Mouse (Mus musculus) hindbrain, embryonic 13.5 days (tissue): ENCODE data around the gene Gnai2. TPM values are rescaled to one million over a fixed set of nuclear protein-coding genes. Genes with fewer than 3 reads are reported as not detected.

Source experiments
- ATAC-seq: fragments of 200-750 bp; cut with Nextera tagmentation; 2 replicates; pipeline ENCODE4 v1.8.0; 2017; ENCODE audit warnings: moderate TSS enrichment; ENCODE audit not compliant: low FRiP score
- H3K27ac ChIP-seq: fragments of 300-500 bp; sonication (generic); 2 replicates; pipeline ENCODE4 v1.5.1; 2015; ENCODE audit warnings: inconsistent platforms, mild to moderate bottlenecking, moderate library complexity
- H3K27me3 ChIP-seq: fragments of 300-500 bp; sonication (generic); 2 replicates; pipeline ENCODE4 v1.6.1; 2015; ENCODE audit warnings: mild to moderate bottlenecking, inconsistent platforms
- H3K36me3 ChIP-seq: fragments of 300-500 bp; sonication (generic); 2 replicates; pipeline ENCODE4 v1.6.1; 2015; ENCODE audit warnings: mild to moderate bottlenecking, inconsistent platforms
- H3K4me1 ChIP-seq: fragments of 300-500 bp; sonication (generic); replicated peaks from 2 replicates; pipeline ENCODE4 v1.6.1; 2015; ENCODE audit warnings: inconsistent platforms
- H3K4me2 ChIP-seq: fragments of 300-500 bp; sonication (generic); 2 replicates; pipeline ENCODE4 v1.6.1; 2015; ENCODE audit warnings: inconsistent platforms, mild to moderate bottlenecking, moderate library complexity
- H3K4me3 ChIP-seq: fragments of 300-500 bp; sonication (generic); 2 replicates; pipeline ENCODE4 v1.5.1; 2015; ENCODE audit warnings: mild to moderate bottlenecking, inconsistent platforms
- H3K9ac ChIP-seq: fragments of 300-500 bp; sonication (generic); 2 replicates; pipeline ENCODE4 v1.6.1; 2015; ENCODE audit warnings: mild to moderate bottlenecking, inconsistent platforms
- H3K9me3 ChIP-seq: fragments of 300-500 bp; sonication (generic); 2 replicates; pipeline ENCODE4 v1.6.1; 2016; ENCODE audit warnings: inconsistent platforms
- WGBS: fragments of 180-500 bp; shearing (Covaris S2); methylation state at CpG from one replicate; pipeline ENCODE4 v1.1.7; 2015; 5-methylcytosine and 5-hydroxymethylcytosine counted together
- polyA plus RNA-seq: library from polyadenylated mRNA; unstranded; fragments of >200 nt; fragmentation: Nextera tagmentation; extraction: Ambion mirVana; gene quantifications from 2 replicates; pipeline ENCODE4 v1.2.1, GENCODE M21; 2015

Gene Gnai2
- polyA plus RNA-seq, 1 experiment from 2014 or later = 338 TPM

DNA sequence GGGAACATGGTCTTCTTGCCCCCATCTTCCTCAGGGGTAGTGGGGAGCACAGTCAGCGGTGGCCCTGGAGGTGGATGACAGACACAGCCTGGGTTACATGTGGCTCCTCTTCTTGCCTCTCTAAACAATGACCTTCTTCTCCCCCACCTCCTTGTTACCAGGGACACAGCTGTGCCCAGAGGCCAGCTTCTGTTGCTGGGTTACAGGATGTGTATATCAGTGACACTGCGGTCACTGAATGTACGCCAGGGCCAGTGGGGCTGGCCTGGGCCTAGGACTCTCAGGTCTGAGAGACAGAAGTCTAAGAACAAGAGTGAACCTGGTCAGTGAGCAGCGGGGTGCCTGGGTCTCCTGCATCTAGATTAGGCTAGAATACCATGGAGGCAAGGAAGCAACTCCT, 20.1 kb downstream of the Gnai2 start:
- peaks cover 57% of the 10 kb centered on the region for H3K36me3 ChIP-seq
- H3K9ac ChIP-seq = 0 out of 2 replicates have a peak overlapping the region, but pooled peaks have one; percentile 35
- H3K27ac ChIP-seq = peak overlapping the region; percentile 99
- H3K27me3 ChIP-seq = no peaks in the 10 kb centered on the region
- H3K4me2 ChIP-seq = no peak overlapping the region
- no peak for ATAC-seq
- H3K4me1 ChIP-seq = peaks cover 54% of the 10 kb centered on the region
- 44% methylated on average over 4 of the region's 4 CpGs for WGBS
- no peak overlapping the region for H3K4me3 ChIP-seq
- H3K9me3 ChIP-seq = no peaks in the 10 kb centered on the region

DNA sequence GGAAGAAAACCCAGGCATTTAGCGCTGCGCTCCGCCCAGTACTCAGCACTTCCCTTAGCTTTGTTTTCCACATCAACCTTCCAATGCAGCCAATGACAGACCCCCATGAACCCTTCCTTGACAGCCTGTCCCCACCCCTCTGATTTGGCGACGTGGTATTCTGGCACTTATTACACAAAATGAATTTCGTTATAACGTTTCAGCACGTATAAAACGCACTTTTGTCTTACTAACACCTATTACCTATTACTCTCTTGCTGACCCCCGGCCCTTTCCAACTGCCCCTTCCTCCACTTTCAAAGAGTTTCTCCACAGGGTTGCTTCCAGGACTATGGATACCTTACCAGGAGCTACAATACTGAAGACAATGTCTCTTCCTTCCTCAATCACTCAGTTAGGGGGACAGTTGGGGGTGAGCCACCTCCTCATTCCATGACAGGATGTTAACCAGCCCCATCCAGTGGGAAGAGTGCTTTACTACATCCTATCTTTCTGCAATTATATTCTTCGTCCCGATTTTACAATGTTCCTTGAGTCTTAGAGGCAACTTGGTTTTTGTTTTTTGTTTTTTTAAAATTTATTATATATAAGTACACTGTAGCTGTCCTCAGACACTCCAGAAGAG, 22.1 kb downstream of the Gnai2 start:
- Histone ChIP-seq H3K4me3 (peak overlapping the region; percentile 34), H3K4me2 (peak overlapping the region; percentile 59), H3K9me3 (no peaks in the 10 kb centered on the region), H3K27me3 (no peaks in the 10 kb centered on the region), H3K9ac (peak overlapping the region; percentile 83), H3K36me3 (peaks cover 38% of the 10 kb centered on the region), H3K4me1 (peaks cover 52% of the 10 kb centered on the region), H3K27ac (peak overlapping the region; percentile 99)
- peak; percentile 23; the same call in 1 of the 2 replicates for ATAC-seq
- 13% methylated on average over 12 of the region's 12 CpGs for WGBS

DNA sequence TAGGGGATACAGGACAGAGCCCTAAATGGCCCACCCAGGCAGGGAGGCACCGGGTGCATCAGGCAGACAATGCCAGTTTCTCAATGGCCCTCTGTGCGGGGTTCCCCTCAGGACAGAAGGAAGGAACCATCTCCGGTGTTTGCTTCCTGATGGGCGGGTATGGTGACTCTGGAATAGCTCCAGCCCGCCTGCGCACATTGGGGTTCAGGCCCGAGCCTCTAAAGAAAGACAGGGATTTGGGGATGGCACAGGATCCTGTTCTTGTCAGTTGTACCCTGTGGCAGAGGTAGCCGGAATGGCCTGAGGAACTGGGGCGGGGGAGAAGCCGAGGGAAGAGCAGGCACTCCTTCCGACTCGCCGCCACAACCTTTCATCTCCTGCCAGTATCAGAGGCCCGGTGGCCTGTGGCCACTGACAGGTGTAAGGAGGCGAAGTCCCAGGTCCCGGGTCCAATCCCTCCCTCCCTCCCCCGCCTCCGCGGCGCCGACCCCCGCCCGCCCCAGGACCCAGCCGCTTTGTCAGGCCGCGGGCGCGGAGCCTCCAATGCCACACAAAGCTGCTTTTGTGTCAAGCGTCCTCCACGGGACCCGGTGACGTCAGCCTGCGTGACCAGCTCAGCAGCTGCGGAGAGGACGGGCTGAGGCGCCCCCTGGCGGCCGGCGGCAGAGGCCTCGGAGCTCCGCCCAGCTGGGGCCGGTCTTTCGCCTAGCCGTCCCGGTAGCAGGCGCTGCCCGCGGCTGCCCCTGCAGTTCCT, 22.8 kb downstream of the Gnai2 start:
- Histone ChIP-seq H3K9me3 (no peaks in the 10 kb centered on the region), H3K4me2 (peak overlapping the region; percentile 59), H3K4me3 (peak overlapping the region; percentile 34), H3K36me3 (peaks cover 33% of the 10 kb centered on the region), H3K4me1 (peaks cover 57% of the 10 kb centered on the region), H3K27ac (peak overlapping the region; percentile 99), H3K9ac (peak overlapping the region; percentile 83), H3K27me3 (no peaks in the 10 kb centered on the region)
- 3% methylated on average over 47 of the region's 48 CpGs for WGBS
- peak; percentile 94 for ATAC-seq

DNA sequence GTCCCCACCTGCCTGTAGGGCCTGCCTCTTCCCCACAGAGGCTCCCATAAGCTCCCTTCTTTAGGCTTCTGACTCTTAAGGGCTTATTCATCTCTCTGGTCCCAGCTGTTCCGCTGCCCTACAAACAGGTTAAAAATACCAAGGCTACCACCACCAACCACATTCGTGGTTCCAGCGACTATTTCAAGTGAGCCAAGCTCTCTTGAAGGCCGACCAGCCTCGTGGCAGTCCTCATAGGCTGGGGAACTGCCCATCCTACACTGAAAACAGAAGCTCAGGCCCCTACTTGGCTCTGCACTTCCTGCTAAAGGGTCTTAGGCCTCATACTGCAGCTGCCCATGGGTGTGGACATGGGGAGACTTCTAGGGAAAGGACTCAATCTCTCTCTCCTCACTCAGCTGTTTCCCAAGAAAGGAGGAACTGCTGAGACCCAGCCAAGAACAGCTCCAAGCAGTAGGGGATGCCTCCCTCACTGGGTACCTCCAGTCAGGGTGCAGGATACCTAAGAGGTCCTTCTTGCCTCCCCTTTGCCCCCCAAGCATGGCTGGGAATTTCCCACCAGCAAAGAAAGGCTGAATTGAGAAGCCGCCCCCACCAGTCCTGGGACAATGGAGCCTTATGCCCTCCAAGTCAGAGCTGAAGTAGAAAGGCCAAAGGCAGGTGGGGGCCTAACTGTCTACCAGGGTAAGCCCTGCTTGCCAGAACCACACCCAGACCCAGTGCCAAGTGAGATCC, 23.5 kb downstream of the Gnai2 start:
- Histone ChIP-seq H3K9me3 (no peaks in the 10 kb centered on the region), H3K27me3 (no peaks in the 10 kb centered on the region), H3K27ac (peak overlapping the region; percentile 99), H3K4me3 (peak overlapping the region; percentile 34; the same call in 1 of the 2 replicates), H3K9ac (peak overlapping the region; percentile 83), H3K4me2 (peak overlapping the region; percentile 59), H3K4me1 (peaks cover 64% of the 10 kb centered on the region), H3K36me3 (peaks cover 28% of the 10 kb centered on the region)
- no peak; the same call in 1 of the 2 replicates for ATAC-seq
- 78% methylated on average over 6 of the region's 6 CpGs for WGBS

DNA sequence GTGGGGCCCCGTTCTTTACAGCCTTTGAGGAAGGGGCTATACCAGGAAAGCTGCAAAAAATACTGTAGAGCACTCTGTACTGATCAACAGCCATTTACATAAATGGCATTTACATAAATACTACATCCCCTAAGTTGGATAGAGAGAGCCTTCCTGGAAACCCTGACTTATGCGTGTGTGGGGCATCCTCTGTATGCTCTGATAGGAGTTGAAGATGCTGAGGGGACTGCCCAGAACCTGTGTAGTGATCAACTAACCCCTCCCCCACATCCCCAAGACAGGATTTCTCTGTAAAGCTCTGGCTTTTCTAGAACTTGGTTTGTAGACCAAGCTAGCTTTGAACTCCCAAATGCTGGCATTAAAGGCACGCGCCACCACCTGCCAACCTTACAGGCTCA, 25.7 kb downstream of the Gnai2 start:
- H3K4me2 ChIP-seq = no peak overlapping the region
- 63% methylated on average over 4 of the region's 4 CpGs for WGBS
- H3K27me3 ChIP-seq = no peaks in the 10 kb centered on the region
- H3K9ac ChIP-seq = no peak overlapping the region
- no peaks in the 10 kb centered on the region for H3K9me3 ChIP-seq
- H3K4me3 ChIP-seq = no peak overlapping the region
- H3K4me1 ChIP-seq = peaks cover 75% of the 10 kb centered on the region
- H3K36me3 ChIP-seq = peaks cover 6% of the 10 kb centered on the region
- H3K27ac ChIP-seq = peak overlapping the region; percentile 8; the same call in 1 of the 2 replicates
- ATAC-seq = no peak

DNA sequence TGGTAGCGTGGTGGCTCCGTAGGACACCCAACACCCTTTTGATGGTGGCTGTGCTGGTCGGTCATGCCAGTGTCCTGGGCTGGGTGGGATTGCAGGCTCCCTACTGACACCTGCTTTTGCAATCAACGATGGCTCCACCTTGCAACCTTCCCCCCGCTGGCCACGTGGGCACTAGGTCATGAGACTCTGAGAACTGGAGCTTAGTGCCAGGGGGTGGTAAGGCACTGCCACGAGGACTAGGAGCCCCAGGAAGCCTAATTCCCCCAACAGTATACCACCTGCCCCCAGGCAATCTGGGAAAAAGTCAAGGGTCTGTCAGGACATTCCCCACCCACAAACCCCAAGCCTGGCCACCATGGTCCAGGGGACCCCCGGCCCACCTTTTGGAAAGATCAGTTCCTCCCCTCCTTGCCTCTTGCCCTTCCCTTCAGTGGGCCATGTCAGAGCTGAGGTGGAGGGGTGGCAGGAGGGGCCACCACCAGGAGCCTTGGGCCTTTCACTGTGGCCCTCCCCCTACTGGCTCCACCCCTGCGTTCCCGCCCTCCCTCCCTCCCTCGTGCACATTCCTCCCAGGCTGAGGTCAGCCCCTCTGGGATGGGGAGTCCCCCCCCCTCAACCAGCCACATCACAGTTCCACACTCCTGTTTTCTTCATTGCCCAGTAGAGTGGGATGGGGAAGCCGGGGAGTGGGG, 26.3 kb downstream of the Gnai2 start, which contains the start of gene Sema3b:
Gene Sema3b (minus strand): TSS at position 489 of the 692 bp plus-strand sequence.
- WGBS = 45% methylated on average over 12 of the region's 12 CpGs
- Histone ChIP-seq H3K27me3 (no peaks in the 10 kb centered on the region; the same call in 1 of the 2 replicates), H3K27ac (peak within 1 kb of the TSS; percentile 44), H3K9me3 (no peaks in the 10 kb centered on the region), H3K9ac (0 out of 2 replicates have a peak within 1 kb of the TSS, but pooled peaks have one; percentile 29), H3K4me3 (no peak within 1 kb of the TSS), H3K4me1 (peaks cover 80% of the 10 kb centered on the region), H3K4me2 (no peak within 1 kb of the TSS), H3K36me3 (peaks cover 1% of the 10 kb centered on the region)
- ATAC-seq = no peak

DNA sequence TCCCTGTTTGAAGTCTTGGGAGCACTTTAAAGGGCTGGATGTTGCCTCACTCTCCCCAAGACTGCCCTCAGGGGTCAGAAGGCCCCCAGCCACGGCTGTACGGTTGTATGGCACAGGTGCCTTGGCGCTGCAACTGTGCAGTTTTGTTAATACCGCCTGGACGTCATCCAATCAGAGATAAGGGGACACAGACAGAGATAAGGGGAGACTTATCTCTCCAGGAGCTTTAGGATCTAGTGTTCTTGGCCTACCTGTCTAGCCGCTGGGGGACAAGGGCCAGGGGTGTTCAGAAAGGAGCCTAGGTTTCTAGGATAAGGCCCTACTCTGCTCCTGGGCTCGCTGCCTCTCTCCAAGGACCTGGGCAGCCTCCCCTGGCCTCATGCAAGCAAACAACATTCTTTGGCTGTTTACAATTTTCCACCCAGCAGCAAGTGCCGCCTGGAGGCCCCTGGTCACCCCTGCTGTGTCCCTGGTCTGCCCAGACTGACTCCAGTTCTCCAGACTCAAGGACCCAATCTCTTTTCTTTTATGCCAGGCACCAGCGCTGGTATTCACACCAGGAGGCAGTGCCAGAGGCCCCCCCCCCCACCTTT, 27.4 kb downstream of the Gnai2 start:
- Histone ChIP-seq H3K9ac (0 out of 2 replicates have a peak overlapping the region, but pooled peaks have one; percentile 29), H3K4me2 (no peak overlapping the region), H3K36me3 (no peaks in the 10 kb centered on the region), H3K4me3 (no peak overlapping the region), H3K9me3 (no peaks in the 10 kb centered on the region), H3K27ac (peak overlapping the region; percentile 44; the same call in 1 of the 2 replicates), H3K27me3 (peaks cover 3% of the 10 kb centered on the region; the same call in 1 of the 2 replicates), H3K4me1 (peaks cover 77% of the 10 kb centered on the region)
- 53% methylated on average over 9 of the region's 9 CpGs for WGBS
- ATAC-seq = no peak

DNA sequence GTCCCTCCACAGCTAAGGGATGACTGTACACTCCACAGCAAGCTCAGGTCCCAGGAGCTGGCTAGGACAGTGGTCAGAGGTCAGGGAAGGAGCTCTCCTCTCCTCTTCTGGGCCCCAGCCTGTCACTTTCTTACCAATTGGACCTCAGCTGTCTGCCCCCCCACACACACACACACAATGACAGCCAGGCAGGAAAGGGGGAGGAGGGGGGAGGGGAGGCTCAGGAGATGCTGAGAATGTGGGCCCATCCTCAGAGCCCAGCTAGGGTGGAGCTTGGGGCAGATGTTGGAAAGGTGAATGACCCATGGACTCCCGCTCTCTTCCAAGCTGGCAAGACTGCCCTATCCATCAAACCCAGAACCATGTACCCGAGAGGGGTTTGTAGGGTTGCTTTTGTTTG, 28.1 kb downstream of the Gnai2 start:
- H3K36me3 ChIP-seq = no peaks in the 10 kb centered on the region
- no peak overlapping the region for H3K9ac ChIP-seq
- ATAC-seq = no peak
- no peaks in the 10 kb centered on the region for H3K9me3 ChIP-seq
- no peak overlapping the region for H3K4me2 ChIP-seq
- H3K27me3 ChIP-seq = peaks cover 3% of the 10 kb centered on the region; the same call in 1 of the 2 replicates
- H3K4me3 ChIP-seq = no peak overlapping the region
- peaks cover 79% of the 10 kb centered on the region for H3K4me1 ChIP-seq
- no peak overlapping the region for H3K27ac ChIP-seq
- WGBS = 54% methylated on average over 2 of the region's 2 CpGs

DNA sequence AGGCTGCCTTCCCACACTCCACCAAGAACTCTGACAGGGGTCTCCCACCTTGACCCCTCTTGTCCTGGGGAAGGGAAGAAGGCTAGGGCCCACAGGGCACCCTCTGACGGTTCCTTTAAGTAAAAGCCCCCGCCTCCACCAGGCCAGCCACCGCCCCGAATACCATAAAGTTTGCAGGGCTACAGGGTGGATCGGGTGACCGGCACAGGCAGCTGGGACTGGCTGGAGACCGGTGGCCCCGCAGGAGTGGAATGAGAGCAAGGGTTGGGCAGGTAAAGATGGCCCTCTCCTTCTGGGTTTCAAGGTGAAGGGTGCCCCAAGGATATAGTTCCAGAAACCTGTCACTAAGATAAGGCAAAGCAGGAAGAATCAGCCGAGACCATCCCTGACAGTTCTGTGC, 28.6 kb downstream of the Gnai2 start:
- peaks cover 3% of the 10 kb centered on the region; the same call in 1 of the 2 replicates for H3K27me3 ChIP-seq
- WGBS = 17% methylated on average over 9 of the region's 9 CpGs
- no peak overlapping the region for H3K27ac ChIP-seq
- no peaks in the 10 kb centered on the region for H3K9me3 ChIP-seq
- no peak for ATAC-seq
- peaks cover 75% of the 10 kb centered on the region for H3K4me1 ChIP-seq
- no peak overlapping the region for H3K4me2 ChIP-seq
- H3K9ac ChIP-seq = no peak overlapping the region
- no peak overlapping the region for H3K4me3 ChIP-seq
- H3K36me3 ChIP-seq = no peaks in the 10 kb centered on the region

DNA sequence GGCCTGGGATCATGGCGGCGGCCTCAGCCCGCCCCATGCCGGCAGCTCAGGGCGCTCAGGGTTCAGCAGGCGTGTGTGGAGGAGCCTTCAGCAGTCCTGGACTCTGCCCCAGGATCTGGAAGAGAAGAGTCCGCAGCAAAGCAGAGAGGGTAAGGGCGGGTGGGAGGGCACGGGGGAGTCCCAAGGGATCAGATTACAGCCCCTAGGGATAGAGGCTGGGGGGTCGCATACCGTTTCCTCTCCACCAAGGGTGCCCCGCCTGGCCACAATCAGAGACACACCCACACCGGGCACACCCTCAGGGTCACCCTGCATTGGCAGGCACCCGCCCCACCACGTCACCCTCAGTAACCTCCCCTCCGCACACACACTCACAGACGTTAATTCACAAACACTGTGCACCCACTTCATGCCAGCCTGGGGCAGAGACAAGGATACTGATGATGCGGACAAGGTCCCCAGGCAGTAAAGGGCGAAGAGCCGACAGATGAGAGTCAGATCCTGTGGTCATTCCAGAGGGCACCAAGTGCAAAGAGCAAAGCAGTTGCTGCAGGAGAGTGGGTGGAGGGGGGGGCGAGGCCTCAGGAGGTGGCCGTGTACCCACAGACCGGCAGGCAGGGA, 30.0 kb downstream of the Gnai2 start:
- WGBS = 37% methylated on average over 23 of the region's 23 CpGs
- H3K4me3 ChIP-seq = no peak overlapping the region
- peak overlapping the region; percentile 40; the same call in 1 of the 2 replicates for H3K9ac ChIP-seq
- H3K27me3 ChIP-seq = peaks cover 7% of the 10 kb centered on the region; the same call in 1 of the 2 replicates
- no peaks in the 10 kb centered on the region for H3K9me3 ChIP-seq
- H3K4me1 ChIP-seq = peaks cover 66% of the 10 kb centered on the region
- no peak for ATAC-seq
- H3K36me3 ChIP-seq = no peaks in the 10 kb centered on the region
- no peak overlapping the region for H3K27ac ChIP-seq
- peak overlapping the region; percentile 17; the same call in 1 of the 2 replicates for H3K4me2 ChIP-seq

- H3K9ac ChIP-seq = no peak overlapping the region; the same call in 1 of the 2 replicates
- peaks cover 50% of the 10 kb centered on the region for H3K4me1 ChIP-seq
- H3K36me3 ChIP-seq = no peaks in the 10 kb centered on the region
- no peaks in the 10 kb centered on the region for H3K9me3 ChIP-seq
- WGBS = 93% methylated on average over 6 of the region's 6 CpGs
- no peak overlapping the region for H3K27ac ChIP-seq
- H3K4me2 ChIP-seq = no peak overlapping the region
- no peak for ATAC-seq
- H3K4me3 ChIP-seq = no peak overlapping the region
- peaks cover 7% of the 10 kb centered on the region; the same call in 1 of the 2 replicates for H3K27me3 ChIP-seq
These were observed 31.9 kb downstream of the Gnai2 start for GRCm38 (mm10) chr9:107603251-107603650.
